Mouse (Mus musculus): Measurements from ENCODE around the gene 1700029J07Rik. TPM values are rescaled to one million over a fixed set of nuclear protein-coding genes. Genes with fewer than 3 reads are reported as not detected.

Gene 1700029J07Rik
- total and polyA plus RNA-seq, 2 experiments from 2014 or later, result 4.3 to 5.2 TPM

DNA sequence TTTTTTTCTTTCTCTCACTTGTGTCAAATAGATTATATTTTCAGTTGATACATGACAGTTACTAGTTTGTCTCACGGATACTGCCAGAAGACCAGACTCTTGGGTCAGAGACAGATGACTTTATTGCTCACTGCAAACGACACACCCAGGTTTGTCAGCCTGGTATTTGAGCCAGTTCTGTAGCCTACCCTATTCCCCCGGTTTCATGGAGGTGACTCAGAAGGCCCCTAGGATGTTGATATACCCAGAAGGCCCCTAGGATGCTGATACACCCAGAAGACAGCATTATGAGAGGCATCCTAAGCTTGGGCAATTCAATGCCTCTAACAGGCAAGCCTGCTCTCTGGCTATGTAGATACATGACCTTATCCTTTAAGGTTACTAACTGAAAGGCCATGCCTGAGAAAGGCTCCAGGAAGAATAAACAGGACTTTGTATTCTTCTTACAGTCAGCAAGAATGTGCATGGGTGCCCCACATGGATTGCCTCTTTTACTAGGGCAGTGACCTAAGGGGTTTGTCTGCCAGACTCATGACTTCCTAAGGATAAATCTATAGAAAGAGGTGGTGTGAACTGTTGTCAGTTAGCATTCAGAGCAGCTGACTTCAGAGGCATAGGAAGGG lies 32.1 kb upstream of the 1700029J07Rik start:
- ATAC-seq (no peak), DNase-seq (ENCODE audit: low spot score) (no peak)
- H3K9ac ChIP-seq (replicated peaks; ENCODE audit: low read length), result no peak overlapping the region
- TF ChIP-seq CTCF (IDR thresholded peaks at IDR 0.05; ENCODE audit: low read depth), result no peak
- no peak overlapping the region for H3K4me3 ChIP-seq (ENCODE audit: low read length)
- no peaks in the 10 kb centered on the region for H3K27me3 ChIP-seq (ENCODE audit: insufficient read depth, low read length)
- no peaks in the 10 kb centered on the region for H3K9me3 ChIP-seq (ENCODE audit: low read length)
- no peaks in the 10 kb centered on the region for H3K36me3 ChIP-seq (ENCODE audit: insufficient read depth, low read length)
- 82% methylated on average over 3 of the region's 3 CpGs for WGBS
- H3K4me2 ChIP-seq (ENCODE audit: low read depth, low read length), result no peak overlapping the region
- no peak overlapping the region for H3K27ac ChIP-seq
- no peaks in the 10 kb centered on the region for H3K4me1 ChIP-seq (ENCODE audit: insufficient read depth, low read length)

DNA sequence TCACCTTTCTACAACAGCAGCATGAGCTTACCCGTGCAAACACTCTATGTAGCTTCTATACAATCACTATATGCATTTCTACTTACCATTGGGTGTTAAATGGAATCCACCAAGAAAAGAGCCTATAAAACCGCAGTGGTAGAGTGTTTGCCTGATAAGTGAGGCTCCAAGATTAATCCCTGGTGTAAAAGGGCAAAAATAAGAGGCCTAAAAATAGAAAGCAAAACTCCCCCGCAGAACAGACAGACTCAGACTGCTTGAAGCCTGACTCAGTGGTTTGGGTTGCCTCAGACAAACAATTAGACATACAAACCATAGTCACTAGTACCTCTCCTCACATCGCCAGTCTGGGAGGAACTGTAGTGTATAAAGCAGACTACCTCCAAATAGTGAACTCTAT lies 30.5 kb upstream of the 1700029J07Rik start, which contains the start of gene Ankrd37:
TSS of gene Ankrd37 (minus strand) at position 112 of the 400 bp plus-strand sequence.
- no peak within 1 kb of the TSS for H3K4me2 ChIP-seq (ENCODE audit: low read depth, low read length)
- H3K27me3 ChIP-seq (ENCODE audit: insufficient read depth, low read length), result no peaks in the 10 kb centered on the region
- H3K4me1 ChIP-seq (ENCODE audit: insufficient read depth, low read length), result peaks cover under 1% of the 10 kb centered on the region; the same call in 1 of the 2 replicates
- TF ChIP-seq CTCF (IDR thresholded peaks at IDR 0.05; ENCODE audit: low read depth), result no peak
- H3K9me3 ChIP-seq (ENCODE audit: low read length), result no peaks in the 10 kb centered on the region
- no peak for ATAC-seq
- H3K9ac ChIP-seq (replicated peaks; ENCODE audit: low read length), result no peak within 1 kb of the TSS
- H3K4me3 ChIP-seq (ENCODE audit: low read length), result no peak within 1 kb of the TSS
- 72% methylated on average over 4 of the region's 4 CpGs for WGBS
- no peaks in the 10 kb centered on the region for H3K36me3 ChIP-seq (ENCODE audit: insufficient read depth, low read length)
- DNase-seq (ENCODE audit: low spot score), result no peak
- H3K27ac ChIP-seq, result no peak within 1 kb of the TSS

DNA sequence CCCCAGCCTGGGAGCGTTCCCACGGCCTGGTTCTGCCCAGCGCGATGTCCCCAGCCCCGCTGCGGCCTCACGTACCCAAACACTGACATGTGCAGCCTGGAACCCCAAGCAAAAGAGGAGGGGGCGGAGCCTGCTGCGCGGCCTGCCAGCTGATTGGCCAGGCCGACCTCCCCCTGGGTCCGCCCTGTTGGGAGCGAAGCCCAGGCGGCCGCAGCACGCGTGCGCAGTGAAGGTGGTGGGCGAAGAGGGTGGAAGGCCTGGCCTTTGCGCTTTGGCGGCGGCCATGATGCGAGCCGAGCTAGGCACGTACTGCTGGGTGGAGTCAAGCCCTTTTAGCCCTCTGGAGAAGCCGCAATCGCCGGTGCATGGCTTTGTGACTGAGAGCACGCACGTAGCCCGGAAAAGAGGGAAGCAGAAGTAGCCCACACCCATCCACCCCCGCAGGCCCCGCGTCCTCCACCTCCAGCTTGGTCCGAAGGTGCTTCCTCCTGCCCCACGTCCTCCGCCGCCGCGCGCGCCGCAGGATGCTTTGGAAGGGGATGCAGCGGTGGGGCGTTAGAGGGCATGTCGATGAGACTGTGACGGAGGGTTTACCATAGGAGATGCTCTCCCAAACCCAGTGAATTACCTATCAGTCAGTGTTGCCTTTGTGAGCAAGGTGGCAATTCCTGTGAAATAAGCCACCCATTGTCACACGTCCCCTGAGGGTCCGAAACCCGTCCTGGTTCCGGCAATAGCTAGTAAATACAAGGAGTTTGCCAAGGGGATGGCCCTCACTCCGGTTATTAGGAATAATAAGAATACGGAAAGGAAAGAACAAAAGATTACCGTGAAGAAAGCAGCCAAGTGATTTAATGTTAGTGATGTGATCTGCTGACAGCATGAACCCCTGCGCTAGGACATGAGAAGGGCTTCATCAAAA lies 25.0 kb upstream of the 1700029J07Rik start:
- no peak for TF ChIP-seq CTCF (IDR thresholded peaks at IDR 0.05; ENCODE audit: low read depth)
- peak; percentile 98 for DNase-seq (ENCODE audit: low spot score)
- Histone ChIP-seq H3K36me3 (ENCODE audit: insufficient read depth, low read length) (peaks cover 19% of the 10 kb centered on the region; the same call in 1 of the 2 replicates), H3K9me3 (ENCODE audit: low read length) (no peaks in the 10 kb centered on the region), H3K27ac (peak overlapping the region; percentile 99), H3K9ac (replicated peaks; ENCODE audit: low read length) (peak overlapping the region; percentile 91), H3K4me2 (ENCODE audit: low read depth, low read length) (peak overlapping the region; percentile 86), H3K27me3 (ENCODE audit: insufficient read depth, low read length) (no peaks in the 10 kb centered on the region), H3K4me1 (ENCODE audit: insufficient read depth, low read length) (peaks cover 5% of the 10 kb centered on the region; the same call in 1 of the 2 replicates), H3K4me3 (ENCODE audit: low read length) (peak overlapping the region; percentile 53)
- peak; percentile 99 for ATAC-seq
- WGBS, result 2% methylated on average over 55 of the region's 55 CpGs

DNA sequence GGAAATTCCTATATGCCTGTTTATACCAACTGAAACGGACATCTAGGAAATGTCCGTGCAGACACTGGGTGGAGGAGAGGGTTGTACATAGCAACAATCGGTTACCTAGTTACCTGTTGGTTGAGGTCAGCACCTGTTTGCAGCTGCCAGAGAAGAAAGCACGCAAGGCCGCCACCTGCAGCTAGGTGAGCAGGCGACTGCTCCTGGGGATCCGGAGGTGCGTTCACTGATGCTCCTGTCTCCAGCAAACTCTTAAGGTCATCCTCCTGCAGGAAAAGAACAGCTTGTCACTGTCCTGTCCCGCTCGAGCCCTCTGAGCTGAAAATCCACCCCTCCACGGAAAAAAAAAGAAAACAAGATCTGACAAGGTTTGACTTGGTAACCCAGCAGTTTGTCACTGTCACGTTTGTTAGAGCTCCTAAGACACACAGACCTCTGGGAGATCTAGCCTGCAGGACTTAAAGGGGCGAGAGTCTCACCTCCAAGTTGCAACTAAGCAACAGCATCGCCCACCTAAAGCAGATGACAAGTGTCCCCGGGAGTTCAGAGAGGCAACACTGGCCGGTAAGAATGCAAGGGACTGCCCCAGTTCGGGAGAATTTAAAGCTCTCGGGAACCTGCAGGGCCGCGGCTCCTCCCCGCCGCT lies 24.2 kb upstream of the 1700029J07Rik start, which contains the start of gene Lrp2bp:
TSS of gene Lrp2bp (plus strand) at position 166 of the 646 bp plus-strand sequence.
- peak; percentile 24; the same call in 1 of the 2 replicates for TF ChIP-seq CTCF (IDR thresholded peaks at IDR 0.05; ENCODE audit: low read depth)
- no peaks in the 10 kb centered on the region for H3K9me3 ChIP-seq (ENCODE audit: low read length)
- H3K36me3 ChIP-seq (ENCODE audit: insufficient read depth, low read length), result peaks cover 19% of the 10 kb centered on the region; the same call in 1 of the 2 replicates
- peak within 1 kb of the TSS; percentile 53 for H3K4me3 ChIP-seq (ENCODE audit: low read length)
- H3K4me2 ChIP-seq (ENCODE audit: low read depth, low read length), result peak within 1 kb of the TSS; percentile 86
- H3K27ac ChIP-seq, result peak within 1 kb of the TSS; percentile 99
- ATAC-seq, result no peak
- peak; percentile 33 for DNase-seq (ENCODE audit: low spot score)
- H3K27me3 ChIP-seq (ENCODE audit: insufficient read depth, low read length), result no peaks in the 10 kb centered on the region
- peak within 1 kb of the TSS; percentile 91 for H3K9ac ChIP-seq (replicated peaks; ENCODE audit: low read length)
- H3K4me1 ChIP-seq (ENCODE audit: insufficient read depth, low read length), result peaks cover 5% of the 10 kb centered on the region; the same call in 1 of the 2 replicates
- 2% methylated on average over 22 of the region's 22 CpGs for WGBS

DNA sequence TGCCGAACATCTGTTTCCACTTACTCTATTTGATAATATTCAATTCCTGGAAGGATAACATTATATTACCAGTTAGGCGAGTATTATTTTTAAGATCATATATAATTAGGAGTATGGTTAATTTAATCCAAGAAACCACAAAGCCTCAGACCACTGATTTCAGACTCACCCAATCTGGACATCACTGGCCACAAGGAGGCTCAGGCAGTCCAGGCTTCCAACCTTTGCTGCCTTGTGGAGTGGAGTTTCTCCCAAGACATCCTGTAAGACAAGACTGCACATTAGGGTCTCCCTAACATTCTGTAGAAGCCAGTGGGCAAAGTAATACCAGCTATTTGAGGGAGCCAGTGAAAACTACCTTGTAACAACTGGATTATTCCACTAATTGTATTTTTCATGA lies 23.2 kb upstream of the 1700029J07Rik start:
- Histone ChIP-seq H3K4me2 (ENCODE audit: low read depth, low read length) (peak overlapping the region; percentile 86), H3K9me3 (ENCODE audit: low read length) (no peaks in the 10 kb centered on the region), H3K4me3 (ENCODE audit: low read length) (no peak overlapping the region), H3K36me3 (ENCODE audit: insufficient read depth, low read length) (peaks cover 19% of the 10 kb centered on the region; the same call in 1 of the 2 replicates), H3K4me1 (ENCODE audit: insufficient read depth, low read length) (peaks cover 5% of the 10 kb centered on the region; the same call in 1 of the 2 replicates), H3K27ac (no peak overlapping the region), H3K9ac (replicated peaks; ENCODE audit: low read length) (no peak overlapping the region), H3K27me3 (ENCODE audit: insufficient read depth, low read length) (no peaks in the 10 kb centered on the region)
- DNase-seq (ENCODE audit: low spot score) (no peak), ATAC-seq (no peak)
- TF ChIP-seq CTCF (IDR thresholded peaks at IDR 0.05; ENCODE audit: low read depth), result peak; percentile 50
- 90% methylated on average over 2 of the region's 2 CpGs for WGBS

DNA sequence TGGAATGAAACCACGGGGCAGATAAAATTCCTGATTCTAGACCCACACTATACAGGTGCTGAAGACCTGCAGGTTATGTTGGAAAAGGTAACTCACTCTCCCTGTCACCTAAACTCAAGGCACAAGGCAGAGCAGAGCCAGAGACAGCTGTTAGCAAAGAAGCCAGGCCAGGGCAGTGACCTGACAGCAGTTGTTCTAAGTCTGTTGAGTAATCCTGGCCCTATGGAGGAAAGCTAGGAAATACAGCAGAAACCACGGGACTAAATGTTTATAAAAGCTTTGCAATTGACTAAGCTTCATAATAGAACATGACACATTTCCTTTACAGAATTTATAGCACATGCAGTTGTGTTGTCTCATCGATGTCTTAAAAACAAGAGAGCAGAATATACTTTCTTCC lies 20.5 kb upstream of the 1700029J07Rik start:
- Histone ChIP-seq H3K9me3 (ENCODE audit: low read length) (no peaks in the 10 kb centered on the region), H3K27me3 (ENCODE audit: insufficient read depth, low read length) (no peaks in the 10 kb centered on the region), H3K4me3 (ENCODE audit: low read length) (no peak overlapping the region), H3K27ac (no peak overlapping the region), H3K36me3 (ENCODE audit: insufficient read depth, low read length) (peaks cover 19% of the 10 kb centered on the region; the same call in 1 of the 2 replicates), H3K4me1 (ENCODE audit: insufficient read depth, low read length) (peaks cover 4% of the 10 kb centered on the region; the same call in 1 of the 2 replicates), H3K4me2 (ENCODE audit: low read depth, low read length) (no peak overlapping the region), H3K9ac (replicated peaks; ENCODE audit: low read length) (no peak overlapping the region)
- no peak for TF ChIP-seq CTCF (IDR thresholded peaks at IDR 0.05; ENCODE audit: low read depth)
- DNase-seq (ENCODE audit: low spot score) (no peak), ATAC-seq (no peak)
- 91% methylated on average over 3 of the region's 3 CpGs for WGBS
